Mouse (Mus musculus) ovary, postnatal 14 days (tissue): ENCODE measurements around the gene Ctdsp2.

Source experiments
- DNase-seq: peaks from one replicate; pipeline ENCODE4 v3.0.0; 2022; ENCODE audit warnings: low spot score

The Ctdsp2 gene

DNA sequence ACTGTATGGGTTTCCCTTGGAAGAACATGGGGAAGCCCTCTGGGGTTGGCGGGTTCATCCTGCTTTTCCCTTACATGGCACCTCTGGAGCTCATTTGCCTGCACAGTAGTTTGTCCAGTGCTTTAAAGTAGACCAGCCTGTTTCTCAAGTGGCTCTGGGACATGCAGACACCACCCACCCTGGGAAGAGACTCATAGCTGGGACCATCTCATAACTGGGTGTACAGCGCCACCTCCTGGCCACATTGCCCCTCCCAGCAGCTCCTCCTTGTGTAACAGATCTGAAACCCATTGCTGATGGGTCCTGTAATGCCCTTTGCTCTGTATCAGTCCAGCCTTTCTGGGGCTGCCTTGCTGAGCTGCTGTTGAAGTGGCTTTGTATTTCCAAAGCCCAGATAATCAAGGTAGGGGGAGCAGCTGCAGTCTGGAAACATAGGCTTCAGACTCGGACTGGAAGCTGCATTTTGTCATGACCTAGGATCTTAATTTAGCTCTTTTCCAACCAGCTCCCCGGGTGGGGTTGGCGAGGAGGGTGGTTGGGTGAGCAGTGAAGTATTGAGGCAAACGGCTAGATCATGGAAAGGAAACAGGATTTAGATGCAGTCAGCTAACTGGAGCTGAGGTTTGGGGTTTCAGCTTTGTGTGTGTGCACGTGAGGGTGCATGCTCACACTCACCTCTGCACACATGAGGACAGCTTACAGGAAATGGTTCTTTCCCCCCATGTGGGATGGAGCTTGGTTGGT lies 12.0 kb downstream of the Ctdsp2 start:
- DNase-seq = peak; percentile 86

DNA sequence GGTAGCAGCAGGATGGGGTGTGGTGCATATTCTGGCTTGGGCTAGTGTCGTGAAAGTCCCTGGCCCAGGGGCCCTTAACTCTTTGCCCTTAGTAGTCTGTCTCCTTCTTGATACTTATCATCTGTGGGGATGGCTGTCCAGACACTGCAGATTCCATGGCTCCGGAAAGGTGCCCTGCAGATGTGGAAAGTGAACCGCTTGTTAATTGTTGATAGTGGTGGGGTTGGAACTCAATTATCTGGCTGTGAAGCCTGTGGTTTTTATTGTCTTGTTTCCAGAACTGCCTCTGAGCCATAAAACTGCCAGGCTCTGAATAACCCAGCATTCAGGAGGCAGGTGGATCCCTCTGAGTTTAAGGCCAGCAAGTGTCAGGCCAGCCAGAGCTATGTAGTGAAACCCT lies 13.2 kb downstream of the Ctdsp2 start:
- DNase-seq = no peak

DNA sequence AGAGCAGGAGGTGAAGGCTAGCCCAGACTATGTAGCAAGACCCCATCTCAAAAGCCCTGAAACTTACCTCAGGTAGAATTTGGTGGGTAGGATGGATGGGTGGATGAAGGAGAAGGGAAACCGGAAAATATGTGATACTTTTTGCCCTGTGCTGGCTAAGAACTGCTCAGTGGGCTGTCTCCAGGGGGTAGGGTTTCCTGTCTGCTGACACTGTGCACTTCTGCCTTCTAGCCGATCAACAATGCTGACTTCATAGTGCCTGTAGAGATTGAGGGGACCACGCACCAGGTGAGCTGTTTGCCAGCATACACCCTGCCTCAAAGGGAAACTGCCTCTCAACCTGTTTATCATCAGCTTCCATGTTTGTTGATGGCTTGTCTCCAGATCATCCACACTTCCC lies 15.1 kb downstream of the Ctdsp2 start:
- DNase-seq = no peak

DNA sequence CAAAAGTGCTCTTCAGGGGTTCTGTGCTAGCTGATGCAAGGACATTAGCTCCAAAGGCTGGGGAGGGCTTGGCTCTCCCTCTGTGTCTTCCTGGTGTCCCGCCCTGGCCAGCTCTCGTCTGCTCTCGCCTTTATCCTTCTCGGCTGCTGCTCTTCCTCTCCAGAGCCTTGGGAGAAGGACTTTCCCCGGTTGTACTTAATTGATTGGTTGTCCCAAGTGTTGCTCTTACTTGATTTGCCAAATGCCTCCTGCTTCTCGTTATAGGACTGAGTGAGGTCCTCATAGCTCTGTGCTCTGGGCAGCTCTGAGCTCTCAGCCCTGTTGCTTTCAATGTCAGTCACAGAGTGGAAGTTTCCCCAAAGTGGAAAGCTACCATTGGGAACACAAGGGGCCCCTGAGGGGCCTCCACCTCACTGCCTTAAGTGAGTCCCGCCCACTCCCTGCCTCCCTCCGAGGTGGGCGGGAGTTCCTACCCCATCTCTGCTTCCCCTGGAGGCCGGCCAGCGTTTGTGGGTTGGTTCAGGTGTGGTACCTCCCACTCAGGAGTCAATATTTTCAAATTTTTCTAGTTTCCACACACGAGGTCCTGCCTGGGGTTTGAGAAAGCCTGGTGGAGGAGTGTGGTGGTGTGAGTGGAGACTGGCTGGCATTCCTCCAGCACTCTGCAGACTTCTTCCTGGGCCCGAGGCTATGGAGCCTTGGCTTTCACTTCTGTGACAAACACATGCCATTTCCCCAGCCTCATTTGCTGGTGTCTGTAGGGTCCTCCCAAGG lies 19.0 kb downstream of the Ctdsp2 start:
- no peak for DNase-seq

DNA sequence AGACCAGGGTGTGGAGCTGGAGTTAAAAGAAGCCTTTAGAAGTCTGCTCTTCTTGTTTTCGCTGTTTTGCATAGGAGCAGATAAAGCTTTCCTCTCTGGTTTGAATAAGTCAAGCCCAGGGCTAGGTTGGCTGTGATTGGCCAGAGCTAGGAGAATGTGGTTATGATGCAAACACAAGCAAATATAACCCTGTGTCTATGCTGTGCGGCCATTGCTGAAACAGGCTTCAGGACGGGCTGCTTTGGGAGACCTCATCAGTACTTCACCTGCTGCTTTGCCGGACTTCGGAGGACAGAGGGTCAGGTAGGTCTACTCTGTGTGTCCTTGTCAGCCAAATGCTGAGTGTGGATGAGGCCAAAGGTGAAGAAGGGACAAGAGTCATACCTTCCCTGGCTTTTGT lies 22.0 kb downstream of the Ctdsp2 start, which contains the start of gene Avil:
Gene Avil, plus strand, starts transcription at position 181 of the 400 bp plus-strand sequence.
- DNase-seq = no peak

DNA sequence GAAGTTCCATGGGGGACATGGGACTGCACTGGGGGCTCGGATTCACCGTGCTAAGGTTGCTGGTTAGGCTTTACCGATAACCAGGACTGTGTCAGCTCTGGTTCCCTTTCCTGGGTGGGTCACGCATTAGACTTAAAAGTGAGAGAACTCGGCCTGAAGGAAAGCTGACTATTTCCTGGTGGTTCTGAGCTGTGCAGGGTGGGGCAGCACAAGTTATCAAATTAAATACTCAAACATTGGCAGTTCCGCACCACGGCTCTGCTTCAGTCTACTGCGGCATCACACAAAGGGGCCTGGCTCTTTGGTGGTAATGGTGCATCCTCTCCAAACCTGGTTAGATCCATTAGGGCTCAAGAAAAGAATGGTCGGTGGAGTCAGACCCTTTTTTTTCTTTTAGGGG lies 22.8 kb downstream of the Ctdsp2 start:
- DNase-seq = no peak

DNA sequence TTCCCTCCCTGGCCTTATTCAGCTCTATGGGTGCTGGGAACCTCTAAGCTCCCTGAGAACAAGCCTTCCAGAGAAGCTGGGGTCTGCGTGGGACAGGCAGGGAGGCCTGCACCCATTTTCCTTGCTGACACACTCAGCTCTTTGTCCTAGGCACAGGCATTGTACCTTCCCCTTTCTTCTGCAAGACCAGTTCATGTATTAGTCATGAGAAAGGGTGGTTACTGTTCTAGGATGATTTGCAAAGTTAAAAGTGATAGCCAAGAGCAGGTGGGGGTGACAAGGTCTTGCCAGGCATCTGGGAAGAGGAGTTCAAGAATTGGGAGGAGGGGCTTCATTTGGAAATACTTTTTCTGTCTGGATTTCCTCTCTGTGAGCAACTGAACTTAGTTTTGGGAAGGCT lies 23.5 kb downstream of the Ctdsp2 start:
- DNase-seq = no peak

DNA sequence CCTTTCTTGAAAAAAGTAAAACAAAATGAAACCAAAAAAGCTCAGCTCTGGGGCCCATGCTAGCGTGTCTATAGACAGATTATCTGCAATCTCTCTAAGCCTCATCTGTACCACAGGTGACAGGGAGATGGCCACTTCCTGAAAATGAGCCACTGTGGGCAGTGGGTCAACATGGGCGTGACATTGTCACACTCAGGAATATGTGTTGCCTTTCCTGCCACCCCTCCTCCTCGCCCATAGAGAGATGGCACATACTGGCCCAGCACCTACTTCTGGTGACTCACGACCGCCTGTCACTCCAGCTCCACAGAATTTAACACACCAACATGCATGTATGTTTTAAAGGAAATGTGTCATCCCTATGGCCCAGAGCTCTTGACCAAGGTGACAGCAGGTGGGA lies 24.2 kb downstream of the Ctdsp2 start:
- DNase-seq = no peak

DNA sequence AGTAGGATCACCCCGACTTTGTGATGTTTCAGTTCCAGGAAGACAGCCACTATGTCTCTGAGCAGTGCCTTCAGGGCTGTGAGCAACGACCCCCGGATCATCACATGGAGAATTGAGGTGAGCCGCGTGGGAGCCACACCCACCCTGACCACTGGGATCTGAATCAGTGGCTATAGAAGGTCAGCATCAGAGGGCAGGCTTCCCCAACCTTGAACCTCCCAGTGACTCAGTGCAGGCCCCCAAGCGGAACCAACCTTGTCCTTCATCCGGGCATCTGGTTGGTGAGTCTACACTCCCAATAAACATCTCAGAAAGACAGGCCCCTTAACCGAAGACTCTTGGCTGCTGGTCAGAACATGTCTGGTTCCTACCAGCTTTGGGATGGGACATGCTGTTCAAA lies 24.8 kb downstream of the Ctdsp2 start:
- no peak for DNase-seq

DNA sequence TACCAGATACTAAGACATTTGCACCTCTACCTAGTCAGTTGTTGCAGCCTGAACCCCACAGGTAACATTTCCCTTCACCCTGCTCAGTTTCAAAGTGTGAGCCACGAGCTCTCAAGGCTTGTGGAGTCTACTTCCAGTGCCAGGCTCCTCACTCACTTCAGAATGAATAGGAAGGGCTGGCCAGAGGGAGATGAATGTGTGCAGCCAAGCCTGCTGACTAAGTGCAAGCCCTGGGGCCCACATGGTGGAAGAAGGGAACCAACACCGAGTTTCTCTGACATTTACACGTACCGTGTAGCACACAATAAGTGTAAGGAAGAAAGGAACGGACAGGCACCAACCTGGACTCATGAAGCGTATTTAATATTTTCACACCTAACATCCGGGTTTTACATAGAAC lies 25.3 kb downstream of the Ctdsp2 start:
- DNase-seq = no peak

DNA sequence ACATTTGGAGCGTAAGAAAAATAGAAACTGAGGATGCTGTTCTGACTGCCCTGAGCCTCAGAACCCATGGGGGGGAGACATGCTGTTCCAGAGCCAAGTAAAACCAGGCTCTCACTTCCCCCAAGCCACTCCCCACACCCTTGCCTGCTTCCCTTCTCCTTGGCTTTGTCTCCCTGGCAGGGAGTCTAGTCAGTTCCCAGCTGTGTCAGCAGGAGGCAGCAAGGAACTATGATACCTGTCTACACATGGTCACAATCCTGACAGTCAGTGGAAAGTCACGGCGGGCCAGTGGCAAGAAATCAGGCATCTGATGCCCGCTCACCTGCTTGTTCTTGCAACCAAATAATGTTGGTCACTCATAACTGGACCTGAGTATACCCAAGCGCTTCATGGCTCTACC lies 38.0 kb downstream of the Ctdsp2 start:
- DNase-seq = no peak

DNA sequence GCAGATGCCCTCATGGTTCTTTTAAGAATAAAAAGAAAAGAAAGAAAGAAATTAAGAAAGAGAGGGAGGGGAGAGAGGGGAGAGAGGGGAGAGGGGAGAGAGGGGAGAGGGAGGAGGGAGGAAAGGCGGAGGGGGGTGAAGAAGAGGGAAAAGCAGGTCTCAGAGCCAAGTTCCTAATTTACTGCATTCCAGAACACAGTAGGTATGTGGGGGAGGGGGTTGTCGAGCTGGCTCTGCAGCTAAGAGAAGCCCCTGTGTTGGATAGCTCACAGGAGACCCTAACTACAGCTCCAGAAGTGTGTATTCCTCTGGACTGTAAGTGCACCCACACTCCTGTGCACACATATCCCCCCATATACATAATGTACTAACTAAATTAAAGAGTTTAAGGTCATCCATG lies 38.6 kb downstream of the Ctdsp2 start:
- no peak for DNase-seq

DNA sequence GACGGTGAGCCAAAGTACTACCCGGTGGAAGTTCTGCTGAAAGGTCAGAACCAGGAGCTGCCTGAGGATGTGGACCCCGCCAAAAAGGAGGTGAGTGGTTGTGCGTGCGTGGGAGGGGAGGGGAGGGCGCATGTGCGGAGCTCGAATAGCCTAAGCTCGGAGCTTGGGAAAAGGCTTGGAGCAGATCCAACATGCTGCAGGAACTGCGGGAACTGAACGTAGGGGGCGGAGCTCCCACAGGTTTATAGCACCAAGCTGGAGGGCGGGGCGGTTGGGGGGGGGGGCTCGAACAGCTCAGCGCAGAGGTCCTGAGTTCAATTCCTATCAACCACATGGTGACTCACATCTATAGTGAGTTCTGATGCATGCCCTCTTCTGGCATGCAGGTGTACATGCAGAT lies 39.9 kb downstream of the Ctdsp2 start:
- no peak for DNase-seq

DNA sequence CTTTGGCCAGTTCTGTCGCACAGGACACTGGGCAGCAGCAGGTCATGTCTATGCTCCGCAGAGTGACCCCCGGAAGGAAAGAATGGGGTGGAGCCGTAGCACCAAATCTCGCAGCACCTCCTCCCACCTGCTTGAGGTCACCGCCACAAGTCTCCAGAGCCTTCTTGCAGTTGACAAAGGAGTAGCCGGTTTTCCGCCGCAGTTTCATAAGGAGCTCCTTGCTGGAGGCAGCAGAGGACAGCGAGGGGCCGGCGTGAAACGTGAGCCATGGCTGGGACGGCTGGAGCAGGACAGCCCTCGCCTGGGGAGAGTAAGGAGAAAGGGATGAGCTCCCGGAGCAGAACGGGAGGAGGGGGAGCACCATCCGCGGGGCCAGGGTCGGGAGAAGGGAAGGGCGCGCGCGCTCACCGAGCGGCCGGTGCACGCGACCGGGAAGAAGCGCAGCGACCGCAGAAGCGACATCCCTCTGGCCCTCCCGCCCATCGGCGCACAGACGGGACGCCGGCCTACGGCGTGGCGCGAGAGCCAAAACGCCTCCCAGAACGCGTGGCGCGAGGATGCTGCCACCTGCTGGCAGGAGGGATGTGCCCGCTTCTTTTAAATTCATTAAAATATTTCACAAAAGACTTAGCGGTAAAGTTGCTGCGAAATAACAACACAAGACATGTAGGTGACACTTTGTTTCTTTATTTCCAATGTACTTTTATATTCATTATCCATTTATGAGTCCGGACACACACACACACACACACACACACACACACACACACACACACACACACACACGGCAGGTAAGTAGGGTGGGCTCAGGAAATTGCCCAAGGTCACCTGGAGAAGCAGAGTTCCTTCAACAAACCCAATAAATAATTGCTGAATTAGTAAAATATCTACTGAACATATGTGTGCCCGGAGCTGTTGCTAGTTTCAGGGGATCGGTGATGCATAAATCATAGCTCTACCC lies 52.1 kb downstream of the Ctdsp2 start, which contains the start of gene Tsfm:
Gene Tsfm, minus strand, starts transcription at position 505 of the 961 bp plus-strand sequence.
- peak; percentile 90 for DNase-seq

DNA sequence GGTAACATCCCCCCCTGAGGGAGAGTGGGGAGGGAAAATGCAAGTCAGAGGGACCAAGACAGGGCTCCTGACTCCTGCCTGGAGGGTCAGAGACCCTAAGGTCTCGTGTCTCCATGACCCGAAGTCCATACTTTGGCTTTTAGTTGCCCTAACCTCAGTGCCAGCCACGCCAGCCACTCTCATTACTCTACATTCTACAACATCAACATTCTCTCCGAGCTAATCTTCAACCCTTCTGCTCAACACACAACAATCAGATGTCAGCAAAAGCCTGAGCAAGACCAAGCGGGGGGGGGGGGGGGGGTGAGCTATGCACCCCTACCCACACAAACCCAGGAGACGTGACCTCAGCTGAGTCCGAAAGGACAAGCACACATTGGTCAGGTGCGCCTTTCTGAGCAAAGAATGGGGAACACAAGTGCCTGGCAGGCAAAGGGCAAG lies 54.8 kb downstream of the Ctdsp2 start:
- DNase-seq = no peak

DNA sequence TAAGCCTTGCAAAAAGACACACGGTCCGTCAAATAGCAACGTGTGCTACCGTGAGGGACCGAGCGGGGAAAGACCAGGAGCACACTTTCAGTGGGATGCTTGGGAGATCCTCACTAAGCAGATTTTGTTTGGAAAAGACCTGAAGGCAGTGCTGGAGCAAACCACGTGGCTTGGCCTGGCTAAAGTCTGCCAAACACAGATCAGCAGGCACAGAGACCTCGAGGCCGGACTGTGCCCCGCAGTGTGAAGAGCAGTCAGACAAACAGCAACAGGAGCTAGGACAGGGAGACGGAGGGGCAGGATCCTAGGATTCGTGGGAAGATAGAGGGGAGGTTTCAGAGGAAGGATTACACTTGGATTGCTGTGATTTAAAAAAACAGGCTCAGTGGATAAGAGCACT lies 57.8 kb downstream of the Ctdsp2 start:
- no peak for DNase-seq

DNA sequence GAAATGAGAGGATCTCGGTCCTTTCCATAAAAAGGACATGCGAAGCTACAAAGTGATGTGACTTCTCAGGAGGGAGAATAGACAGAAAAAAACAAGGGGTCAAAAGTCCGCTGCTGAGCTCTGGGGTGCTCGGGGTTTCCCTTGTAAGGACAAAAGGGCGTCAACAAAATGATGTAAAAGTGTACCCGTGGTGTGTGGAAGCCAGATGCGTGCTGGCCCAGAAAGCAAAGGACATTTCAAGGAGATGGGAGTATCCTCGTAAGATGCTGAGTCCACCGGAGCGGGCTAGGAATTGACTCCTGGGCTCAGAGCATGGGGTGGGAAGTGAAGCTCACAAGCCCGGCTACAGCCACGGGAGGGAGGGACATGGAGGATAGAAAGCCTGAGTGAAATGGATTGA lies 59.1 kb downstream of the Ctdsp2 start:
- DNase-seq = no peak

DNA sequence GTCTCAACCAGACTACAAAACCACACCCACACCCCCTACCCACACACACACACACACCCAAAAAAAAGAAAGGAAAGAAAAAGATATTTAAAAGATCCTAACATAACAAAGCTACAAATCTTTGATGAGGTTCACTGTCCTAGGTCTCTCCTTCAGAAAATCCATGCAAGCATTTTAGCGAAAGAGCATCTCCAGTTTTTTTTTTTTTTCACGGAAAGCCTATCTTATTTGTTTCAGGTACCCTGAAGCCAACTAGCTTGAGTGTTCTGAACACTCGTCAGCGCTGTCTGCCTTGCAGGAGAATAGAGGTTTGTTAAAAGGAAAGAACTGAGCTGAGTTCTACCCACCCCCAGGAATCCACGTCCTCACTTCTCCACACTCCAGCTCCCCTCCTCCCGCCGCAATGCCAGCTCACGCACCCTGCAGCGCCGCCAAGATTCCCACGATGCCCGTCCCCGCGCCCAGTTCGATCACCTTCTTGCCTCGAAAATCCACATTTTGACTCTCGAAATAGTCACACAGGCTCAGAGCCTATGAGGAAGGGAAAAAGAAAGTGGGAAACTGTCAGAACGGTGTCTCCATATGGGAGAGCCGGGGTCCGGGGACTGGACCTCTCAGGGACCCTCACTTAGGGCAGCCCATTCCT lies 62.2 kb downstream of the Ctdsp2 start:
- no peak for DNase-seq

DNA sequence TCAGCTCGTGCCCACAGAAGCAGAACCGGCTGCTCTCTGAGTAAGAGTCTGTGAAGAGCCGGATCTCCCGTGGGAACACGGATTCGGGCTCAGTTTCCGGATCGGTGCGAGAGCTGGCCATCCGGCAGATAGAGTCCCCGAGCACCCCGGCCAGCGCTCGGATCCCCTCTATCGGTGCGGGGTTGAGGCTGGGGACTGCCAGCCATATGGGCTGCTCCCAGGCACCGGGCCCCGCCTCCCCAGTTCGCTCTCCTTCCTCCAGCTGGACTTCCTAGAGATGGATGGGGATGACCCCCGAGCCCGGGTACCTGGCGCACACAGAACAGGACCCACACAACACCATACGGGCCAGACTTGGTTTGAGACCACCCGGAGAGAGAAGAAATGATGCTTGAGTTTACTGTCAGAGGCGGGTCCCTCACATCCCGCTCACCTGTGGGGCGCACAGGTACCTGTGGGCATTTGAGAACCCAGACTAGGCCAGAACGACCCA lies 62.8 kb downstream of the Ctdsp2 start, which contains the start of the genes Mettl1 and Eef1akmt3:
Gene Mettl1, plus strand, starts transcription at position 141 of the 493 bp plus-strand sequence.
Gene Eef1akmt3, minus strand, starts transcription at position 240 of the 493 bp plus-strand sequence.
- peak; percentile 24 for DNase-seq

DNA sequence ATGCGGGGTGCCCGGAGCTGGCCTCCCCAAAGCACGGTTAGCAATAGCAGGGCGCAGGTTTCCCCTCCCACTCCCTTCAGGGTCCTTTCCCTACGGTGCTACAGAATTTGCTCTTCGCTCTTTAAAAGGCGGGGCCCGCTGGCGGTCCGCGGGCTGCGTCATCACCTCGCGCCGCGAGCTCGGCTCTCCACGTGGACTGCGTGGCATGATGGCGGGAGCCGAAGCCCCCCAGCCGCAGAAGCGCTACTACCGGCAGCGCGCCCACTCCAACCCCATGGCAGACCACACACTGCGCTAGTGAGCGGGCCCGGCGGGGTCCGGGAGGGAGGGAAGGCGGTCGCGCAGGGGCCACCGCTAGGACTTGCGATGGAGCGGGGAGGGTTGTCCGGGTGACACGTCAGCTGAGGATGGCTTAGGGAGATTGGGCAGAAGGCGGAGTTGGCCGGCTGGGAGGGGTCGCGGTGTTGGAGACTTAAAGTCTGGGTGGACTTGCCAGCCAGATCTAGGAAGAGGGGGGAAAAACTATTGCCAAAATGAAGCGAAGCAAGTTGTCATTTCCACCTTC lies 63.3 kb downstream of the Ctdsp2 start:
- DNase-seq = peak; percentile 89
